Mouse (Mus musculus) heart, postnatal 0 days (tissue): ENCODE measurements at regions not wholly inside any gene's neighbourhood (a gene's known extent, or its start where the extent isn't known, plus 50 kb on each side); places are given as distances from the start of the nearest gene placed in this dataset.

Experiments used
- CTCF ChIP-seq: IDR thresholded peaks from 2 replicates; pipeline ENCODE4 v1.5.1; 2016; ENCODE audit warnings: antibody characterized with exemption, control low read depth, low read depth
- EP300 ChIP-seq: IDR thresholded peaks from 2 replicates; pipeline ENCODE4 v1.6.1; 2016; ENCODE audit warnings: antibody characterized with exemption, low read depth

DNA sequence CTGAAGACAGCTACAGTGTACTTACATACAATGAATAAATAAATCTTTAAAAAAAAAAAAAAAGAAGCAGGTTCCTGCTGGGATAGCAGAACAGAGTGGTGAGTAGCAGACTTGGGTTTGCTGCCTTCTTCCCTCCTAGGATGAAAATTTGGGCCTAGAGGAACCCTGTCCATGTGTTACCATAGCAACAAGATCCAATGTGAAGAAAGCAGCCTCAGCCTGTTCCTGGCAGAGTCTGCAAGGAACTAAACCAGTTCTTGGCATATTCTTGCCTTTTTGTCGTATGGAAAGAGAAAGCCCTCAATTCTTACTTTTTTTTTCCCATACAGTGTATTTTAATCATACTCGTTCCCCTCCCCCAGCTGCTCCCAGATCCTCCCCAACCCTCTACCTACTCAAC lies 474.5 kb downstream of the Prim2 start:
- TF ChIP-seq EP300: no peak
- no peak for TF ChIP-seq CTCF
